Mouse (Mus musculus) bone marrow macrophage, adult 2 months (primary cell): ENCODE measurements around the gene Pelp1. TPM values are rescaled to one million over a fixed set of nuclear protein-coding genes. Genes with fewer than 3 reads are reported as not detected.
"Not testable (repeated sequence)": the region's sequence is repeated elsewhere in the genome, so short reads cannot be mapped to it uniquely, and the experiment has no call there.

ENCODE experiments used
- H3K27ac ChIP-seq: 2 replicates; pipeline ENCODE4 v1.5.1; 2012; ENCODE audit warnings: low read depth, low read length; ENCODE audit not compliant: insufficient read depth
- H3K4me1 ChIP-seq: 2 replicates; pipeline ENCODE4 v1.6.1; 2012; ENCODE audit warnings: low read length; ENCODE audit not compliant: control insufficient read depth, insufficient read depth
- H3K4me3 ChIP-seq: 2 replicates; pipeline ENCODE4 v1.5.1; 2012; ENCODE audit warnings: mild to moderate bottlenecking, low read length, moderate library complexity; ENCODE audit not compliant: insufficient read depth
- CTCF ChIP-seq: IDR thresholded peaks from 2 replicates; pipeline ENCODE4 v1.5.1; 2012; ENCODE audit warnings: low read depth, mild to moderate bottlenecking, low read length, moderate library complexity
- POLR2A ChIP-seq: IDR thresholded peaks from 2 replicates; pipeline ENCODE4 v1.6.1; 2012; ENCODE audit warnings: mild to moderate bottlenecking, low read depth, low read length, borderline replicate concordance
- polyA plus RNA-seq: library from polyadenylated mRNA; stranded (reverse); fragments of >200 nt; gene quantifications from 2 replicates; pipeline ENCODE4 v1.2.4, GENCODE M21; 2012; ENCODE audit not compliant: missing spikeins, insufficient read depth, insufficient read length

Gene Pelp1
- polyA plus RNA-seq, 1 experiment: 21.2 TPM

DNA sequence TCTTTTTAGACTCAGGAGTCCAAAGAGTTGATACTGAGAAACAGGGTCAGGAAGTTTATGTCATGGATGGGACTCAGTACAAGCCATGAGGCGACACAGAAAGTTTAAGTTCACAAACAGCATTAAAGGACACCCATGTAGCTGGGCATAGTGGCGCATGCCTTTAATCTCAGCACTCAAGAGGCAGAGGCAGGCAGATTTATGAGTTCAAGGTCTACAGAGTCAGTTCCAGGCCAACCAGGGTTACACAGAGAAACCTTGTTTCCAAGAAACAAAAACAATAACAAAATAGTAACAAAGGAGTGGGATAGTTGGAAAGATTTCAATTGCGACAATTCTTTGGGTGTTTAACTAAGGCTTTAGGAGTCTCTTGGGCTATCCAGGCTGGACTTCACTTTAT, 25.7 kb downstream of the Pelp1 start:
- TF ChIP-seq CTCF (no peak), POLR2A (no peak)
- no peak overlapping the region for H3K4me3 ChIP-seq
- peaks cover 13% of the 10 kb centered on the region for H3K4me1 ChIP-seq
- H3K27ac ChIP-seq: no peak overlapping the region

DNA sequence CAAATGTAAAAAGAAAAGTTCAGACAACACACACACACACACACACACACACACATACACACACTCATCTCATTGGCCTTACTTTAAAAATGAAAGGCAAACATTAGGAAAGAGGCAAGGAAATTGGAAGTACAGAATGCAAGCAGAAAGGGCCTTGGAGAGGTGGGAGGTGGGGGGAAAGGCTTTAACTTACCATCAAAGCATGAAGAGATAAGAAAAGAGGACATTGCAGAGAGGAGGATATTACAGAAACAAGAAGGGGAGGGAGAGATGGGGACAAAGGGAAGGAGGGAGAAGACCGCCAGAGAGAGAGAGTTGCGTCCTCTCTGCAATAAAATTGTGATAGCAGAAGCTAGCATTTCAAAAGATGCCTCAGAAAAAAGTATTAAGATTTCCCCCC, 28.5 kb downstream of the Pelp1 start:
- TF ChIP-seq CTCF: no peak
- no peak overlapping the region for H3K27ac ChIP-seq
- H3K4me1 ChIP-seq: peaks cover 18% of the 10 kb centered on the region
- H3K4me3 ChIP-seq: no peak overlapping the region

DNA sequence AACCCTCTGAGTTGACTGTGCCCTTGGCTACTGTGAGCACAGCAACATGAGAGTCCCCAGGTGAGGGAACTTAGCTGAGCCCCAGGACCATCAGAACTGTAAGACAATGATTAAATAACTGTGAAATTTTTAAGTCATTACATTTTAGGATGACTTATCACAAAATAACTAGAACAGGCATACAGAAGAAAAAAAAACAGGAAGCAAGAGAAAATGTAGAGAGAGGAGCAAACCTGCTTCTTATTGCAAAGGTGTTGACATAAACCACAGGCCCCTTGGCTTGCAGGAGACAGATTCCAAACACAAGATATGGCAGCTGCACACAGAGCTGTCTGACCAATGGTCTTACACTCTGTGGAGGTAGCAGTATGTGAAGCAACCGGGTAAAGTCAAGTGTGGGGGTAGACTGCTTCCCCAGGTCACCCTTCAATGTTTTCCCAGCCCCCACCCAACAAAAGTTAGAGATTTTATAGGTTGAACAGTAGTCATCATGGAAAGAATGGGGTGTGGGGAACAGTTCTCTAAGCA, 29.3 kb downstream of the Pelp1 start:
- no peak overlapping the region for H3K4me3 ChIP-seq
- TF ChIP-seq CTCF (no peak), POLR2A (no peak)
- H3K27ac ChIP-seq: no peak overlapping the region
- peaks cover 26% of the 10 kb centered on the region for H3K4me1 ChIP-seq

DNA sequence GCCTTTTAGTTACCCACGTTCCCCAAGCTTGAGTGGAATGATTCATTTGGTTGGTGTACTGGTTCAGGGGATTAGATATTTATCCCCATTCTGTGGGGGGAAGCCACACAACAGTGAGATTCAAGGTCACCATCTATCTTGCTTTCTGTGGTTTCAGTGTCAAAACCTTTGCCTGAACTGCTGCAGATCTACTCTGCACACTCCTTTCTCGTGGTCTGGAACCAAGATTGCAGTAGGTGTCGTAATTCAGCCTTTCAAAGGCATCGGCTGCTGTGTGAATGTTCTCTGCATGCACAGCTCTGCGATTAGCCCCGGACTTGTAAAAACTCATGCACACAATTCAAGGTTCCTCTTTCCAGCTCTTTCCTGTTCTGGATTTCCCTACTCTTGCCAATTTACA, 33.8 kb downstream of the Pelp1 start:
- no peak for TF ChIP-seq POLR2A
- no peak for TF ChIP-seq CTCF
- peak overlapping the region; percentile 85 for H3K27ac ChIP-seq
- H3K4me1 ChIP-seq: peaks cover 46% of the 10 kb centered on the region
- no peak overlapping the region for H3K4me3 ChIP-seq

DNA sequence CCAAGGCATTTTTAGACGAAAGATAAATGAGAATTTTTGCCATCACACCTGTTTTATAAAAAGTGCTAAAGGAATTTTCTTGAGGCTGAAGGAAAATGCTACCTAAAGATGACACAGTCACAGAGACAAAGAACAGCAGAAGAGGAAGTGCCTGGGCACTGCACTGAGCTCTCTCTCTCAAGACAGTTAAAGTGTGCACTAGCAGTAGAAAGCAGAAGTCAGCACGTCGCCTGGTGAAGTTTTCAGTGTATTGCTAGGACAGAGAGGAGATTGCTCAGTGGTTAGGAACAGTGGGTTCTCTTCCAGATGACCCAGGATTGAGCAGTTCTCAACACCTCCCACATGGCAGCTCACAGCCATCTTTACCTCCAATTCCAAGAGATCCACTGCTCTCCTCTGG, 35.5 kb downstream of the Pelp1 start:
- Histone ChIP-seq H3K4me3 (no peak overlapping the region), H3K27ac (peak overlapping the region; percentile 84), H3K4me1 (peaks cover 43% of the 10 kb centered on the region)
- no peak for TF ChIP-seq CTCF
- no peak for TF ChIP-seq POLR2A

DNA sequence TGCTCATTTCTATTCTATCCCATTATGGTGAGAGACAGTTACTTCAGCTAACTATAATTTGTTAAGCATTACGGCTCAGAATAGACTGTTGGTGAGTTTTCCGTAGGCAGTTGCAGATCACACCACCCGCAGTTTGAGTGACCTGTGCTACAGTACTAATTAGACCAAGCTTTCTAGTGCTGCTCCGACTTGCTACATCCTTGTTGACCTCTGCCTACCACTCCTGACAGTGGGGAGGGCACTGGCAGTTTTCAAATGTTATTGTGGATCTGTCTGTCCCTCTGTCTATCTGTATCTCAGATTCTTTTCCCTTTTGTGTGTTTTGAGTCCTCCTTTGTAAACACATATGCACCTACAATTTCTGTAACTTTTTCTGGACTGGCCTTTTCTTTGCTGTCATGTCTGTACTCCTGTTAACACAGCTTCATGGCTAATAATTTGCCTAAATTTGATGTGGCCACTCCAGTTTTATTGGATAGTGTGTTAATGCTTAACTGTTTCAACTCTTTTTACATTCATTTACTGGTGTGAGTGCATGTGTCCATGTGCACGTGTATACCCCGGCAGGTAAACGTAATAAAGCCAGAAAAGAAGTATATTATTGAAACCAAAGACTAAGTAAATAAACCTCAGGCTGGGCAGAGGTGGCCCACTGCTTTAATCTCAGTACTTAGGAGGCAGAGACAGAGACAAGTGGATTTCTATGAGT, 36.8 kb downstream of the Pelp1 start:
- peak overlapping the region; percentile 91 for H3K27ac ChIP-seq
- peaks cover 43% of the 10 kb centered on the region for H3K4me1 ChIP-seq
- TF ChIP-seq CTCF: no peak
- TF ChIP-seq POLR2A: no peak
- no peak overlapping the region for H3K4me3 ChIP-seq

DNA sequence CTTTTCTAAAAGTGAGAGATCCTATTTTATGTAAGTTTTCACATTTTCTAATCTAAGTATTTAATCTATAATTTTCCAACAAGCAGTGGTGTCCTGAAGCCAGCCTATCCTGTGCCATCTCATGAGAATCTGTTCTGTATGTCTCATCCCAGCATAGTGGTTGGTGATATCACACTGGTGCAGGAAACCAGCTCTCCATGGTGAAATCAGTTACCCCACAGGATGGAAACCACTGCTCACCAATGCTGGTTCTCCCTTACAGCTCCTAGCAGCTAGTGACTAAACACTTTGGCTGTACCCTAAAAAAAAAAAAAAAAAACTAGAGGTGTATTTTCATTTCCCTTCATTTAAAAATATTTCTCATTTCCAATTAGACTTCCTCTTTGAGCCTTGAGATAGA, 37.4 kb downstream of the Pelp1 start:
- H3K27ac ChIP-seq: peak overlapping the region; percentile 59
- H3K4me3 ChIP-seq: no peak overlapping the region
- peaks cover 43% of the 10 kb centered on the region for H3K4me1 ChIP-seq
- no peak for TF ChIP-seq CTCF
- TF ChIP-seq POLR2A: no peak

DNA sequence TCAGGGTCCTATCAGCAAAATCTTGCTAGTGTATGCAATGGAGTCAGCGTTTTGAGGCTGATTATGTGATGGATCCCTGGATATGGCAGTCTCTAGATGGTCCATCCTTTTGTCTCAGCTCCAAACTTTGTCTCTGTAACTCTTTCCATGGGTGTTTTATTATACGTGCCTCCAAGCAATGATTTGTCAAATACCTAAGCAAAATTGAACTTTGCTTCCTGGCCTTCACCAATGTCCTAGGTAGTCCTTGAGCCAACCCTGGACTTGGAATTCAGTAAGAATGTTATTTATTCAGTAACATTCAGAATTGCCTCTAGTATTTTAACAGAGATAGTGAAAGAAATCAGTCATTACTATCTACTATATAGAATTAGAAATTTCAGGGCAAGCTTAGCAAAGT, 41.2 kb downstream of the Pelp1 start:
- H3K4me3 ChIP-seq, H3K27ac ChIP-seq: not testable (repeated sequence)
- peaks cover 18% of the 10 kb centered on the region for H3K4me1 ChIP-seq

DNA sequence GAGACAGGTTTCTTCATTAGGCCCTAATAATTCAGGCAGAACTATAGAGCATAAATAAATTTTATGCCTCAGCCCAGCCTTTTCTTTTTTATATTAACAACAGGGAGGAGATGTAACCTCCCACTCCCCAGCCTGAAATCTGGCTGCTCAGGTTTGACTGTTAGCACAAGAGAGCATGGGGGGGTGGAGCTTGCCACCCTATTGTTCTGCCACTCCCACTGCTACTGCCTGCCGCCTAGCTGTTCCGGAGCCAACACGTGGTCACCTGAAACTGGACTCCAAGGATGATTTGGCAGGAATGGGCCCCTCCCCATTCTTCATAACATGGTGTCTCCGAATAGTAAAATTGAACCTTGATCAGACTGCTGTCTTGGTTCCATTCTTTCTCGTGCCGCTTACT, 42.1 kb downstream of the Pelp1 start:
- H3K4me3 ChIP-seq, H3K27ac ChIP-seq, H3K4me1 ChIP-seq: not testable (repeated sequence)

DNA sequence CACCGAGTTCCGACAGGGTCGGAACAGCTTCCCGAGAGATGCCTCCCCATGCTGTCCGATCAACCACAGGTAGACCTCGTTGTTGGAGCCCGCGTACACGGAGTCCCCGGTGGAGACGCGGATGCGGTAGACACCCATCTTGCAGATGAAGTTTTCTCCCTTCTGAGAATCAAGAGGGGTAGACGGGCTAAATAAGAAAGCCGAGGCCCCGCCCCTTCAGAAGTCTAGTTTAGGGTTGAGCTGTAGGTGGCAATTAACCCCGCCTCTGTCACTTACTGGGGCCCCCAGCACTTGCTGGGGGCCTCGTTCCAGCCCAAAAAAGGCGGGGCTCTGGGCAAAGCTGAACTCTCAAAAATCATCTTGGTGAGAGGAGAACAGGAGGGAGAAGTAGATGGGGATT, 58.0 kb downstream of the Pelp1 start, which contains the start of gene Alox15:
Gene Alox15, minus strand, starts transcription at position 164 of the 400 bp plus-strand sequence.
- Histone ChIP-seq H3K4me3 (peak within 1 kb of the TSS; percentile 48), H3K4me1 (no peaks in the 10 kb centered on the region; the same call in 1 of the 2 replicates), H3K27ac (no peak within 1 kb of the TSS)
- no peak for TF ChIP-seq CTCF
- no peak for TF ChIP-seq POLR2A

DNA sequence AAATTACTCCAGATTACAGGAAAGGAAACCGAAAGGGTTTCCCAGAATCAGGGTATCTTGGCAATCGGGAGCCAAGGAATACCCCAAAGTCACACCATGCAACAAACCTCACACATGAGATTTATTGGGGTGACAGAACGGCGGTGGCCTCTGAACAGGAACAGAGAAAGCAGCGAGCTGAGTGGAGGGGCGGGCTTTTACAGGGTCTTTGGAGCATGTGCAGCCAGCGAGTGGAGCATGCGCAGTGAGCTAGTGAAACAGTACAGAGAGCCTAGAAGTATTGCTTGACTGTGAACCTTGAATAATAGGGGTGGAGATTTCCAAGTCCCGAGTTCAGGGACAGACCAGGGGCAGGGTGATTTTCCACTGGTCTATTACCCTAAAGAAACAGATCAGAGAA, 61.2 kb downstream of the Pelp1 start:
- Histone ChIP-seq H3K4me3 (no peak overlapping the region), H3K4me1 (no peaks in the 10 kb centered on the region; the same call in 1 of the 2 replicates), H3K27ac (no peak overlapping the region)
- no peak for TF ChIP-seq POLR2A
- no peak for TF ChIP-seq CTCF
